Mouse (Mus musculus): ENCODE data around the gene Fam32a. TPM values are rescaled to one million over a fixed set of nuclear protein-coding genes. Genes with fewer than 3 reads are reported as not detected.

Fam32a gene
- polyA plus RNA-seq, 2 experiments, result 56.4 to 58.9 TPM

DNA sequence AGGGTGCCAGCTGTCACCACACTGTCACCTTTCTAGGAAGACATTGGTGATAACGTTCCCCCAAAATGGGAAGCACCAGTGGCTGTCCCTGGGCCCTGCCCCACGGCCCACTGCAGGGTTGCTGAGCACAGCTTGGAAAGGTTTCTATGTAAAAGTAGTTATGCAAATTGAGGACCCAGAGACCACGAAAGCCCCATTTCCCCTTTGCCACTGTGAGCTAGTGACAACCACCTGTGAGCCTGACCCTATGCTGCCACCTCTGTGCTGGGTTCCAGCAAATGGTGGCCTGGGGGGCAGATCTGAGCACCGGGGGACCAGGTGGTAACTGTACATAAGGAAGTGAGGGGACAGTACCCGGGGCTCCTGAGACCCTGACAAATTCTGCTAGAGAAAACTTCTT lies 54.3 kb downstream of the Fam32a start:
- H3K4me1 ChIP-seq (ENCODE audit: control insufficient read depth, insufficient read depth, low read length), result no peaks in the 10 kb centered on the region
- H3K4me2 ChIP-seq (replicated peaks; ENCODE audit: low read depth, low read length, severe bottlenecking), result no peak overlapping the region
- H3K36me3 ChIP-seq (ENCODE audit: control insufficient read depth, insufficient read depth, low read length), result no peaks in the 10 kb centered on the region
- TF ChIP-seq POLR2A (IDR thresholded peaks at IDR 0.05; ENCODE audit: borderline replicate concordance, extremely low read depth, insufficient read depth, insufficient read length), result no peak
- no peak overlapping the region for H3K9ac ChIP-seq (ENCODE audit: low read depth, low read length, severe bottlenecking)
- ATAC-seq (ENCODE audit: low FRiP score, low read depth) (no peak), DNase-seq (ENCODE audit: low spot score) (no peak)
- WGBS, result 55% methylated on average over 5 of the region's 5 CpGs
- H3K4me3 ChIP-seq (replicated peaks; ENCODE audit: low read length), result no peak overlapping the region
- no peaks in the 10 kb centered on the region for H3K9me3 ChIP-seq (ENCODE audit: control insufficient read depth, low read length)
- no peaks in the 10 kb centered on the region for H3K27me3 ChIP-seq (ENCODE audit: control insufficient read depth, insufficient read depth, low read length)
- H3K27ac ChIP-seq (replicated peaks; ENCODE audit: low read depth, low read length), result no peak overlapping the region

Other genes starting within 250 kb of the Fam32a start
- 0.65 and 0.93 TPM in 2 replicates for gene Cyp4f18, start 210.1 kb upstream of the Fam32a start, polyA plus RNA-seq (2012; rRNA removed)
- gene Cyp4f18, start 210.1 kb upstream of the Fam32a start, polyA plus RNA-seq (2014; fragmentation: Nextera tagmentation; extraction: Ambion mirVana), result 0.88 and 2.6 TPM in 2 replicates
- not detected in 2 replicates for gene Olfr372, start 178.5 kb upstream of the Fam32a start, polyA plus RNA-seq (2012; rRNA removed)
- not detected in 2 replicates for gene Olfr372, start 178.5 kb upstream of the Fam32a start, polyA plus RNA-seq (2014; fragmentation: Nextera tagmentation; extraction: Ambion mirVana)
- not detected in 2 replicates for gene Olfr373, start 136.6 kb upstream of the Fam32a start, polyA plus RNA-seq (2012; rRNA removed)
- not detected in 2 replicates for gene Olfr373, start 136.6 kb upstream of the Fam32a start, polyA plus RNA-seq (2014; fragmentation: Nextera tagmentation; extraction: Ambion mirVana)
- gene Olfr374, start 112.7 kb upstream of the Fam32a start, polyA plus RNA-seq (2012; rRNA removed), result not detected in 2 replicates
- gene Olfr374, start 112.7 kb upstream of the Fam32a start, polyA plus RNA-seq (2014; fragmentation: Nextera tagmentation; extraction: Ambion mirVana), result 0.14 and 0.23 TPM in 2 replicates
- 311 and 395 TPM in 2 replicates for gene Tpm4, start 84.8 kb upstream of the Fam32a start, polyA plus RNA-seq (2012; rRNA removed)
- 579 and 584 TPM in 2 replicates for gene Tpm4, start 84.8 kb upstream of the Fam32a start, polyA plus RNA-seq (2014; fragmentation: Nextera tagmentation; extraction: Ambion mirVana)
- gene Rab8a, start 58.5 kb upstream of the Fam32a start, polyA plus RNA-seq (2012; rRNA removed), result 85.2 and 142 TPM in 2 replicates
- gene Rab8a, start 58.5 kb upstream of the Fam32a start, polyA plus RNA-seq (2014; fragmentation: Nextera tagmentation; extraction: Ambion mirVana), result 84.4 and 89.0 TPM in 2 replicates
- gene Hsh2d, start 30.1 kb upstream of the Fam32a start, polyA plus RNA-seq (2012; rRNA removed), result 0.28 and 0.37 TPM in 2 replicates
- 0.10 and 0.11 TPM in 2 replicates for gene Hsh2d, start 30.1 kb upstream of the Fam32a start, polyA plus RNA-seq (2014; fragmentation: Nextera tagmentation; extraction: Ambion mirVana)
- not detected in 2 replicates for gene Cib3, start 6.9 kb upstream of the Fam32a start, polyA plus RNA-seq (2012; rRNA removed)
- not detected in 2 replicates for gene Cib3, start 6.9 kb upstream of the Fam32a start, polyA plus RNA-seq (2014; fragmentation: Nextera tagmentation; extraction: Ambion mirVana)
- not detected in 2 replicates for gene Gm11034, start 6.1 kb upstream of the Fam32a start, polyA plus RNA-seq (2012; rRNA removed)
- gene Gm11034, start 6.1 kb upstream of the Fam32a start, polyA plus RNA-seq (2014; fragmentation: Nextera tagmentation; extraction: Ambion mirVana), result not detected in 2 replicates
- gene Ap1m1, start 20.3 kb downstream of the Fam32a start, polyA plus RNA-seq (2012; rRNA removed), result 111 and 127 TPM in 2 replicates
- gene Ap1m1, start 20.3 kb downstream of the Fam32a start, polyA plus RNA-seq (2014; fragmentation: Nextera tagmentation; extraction: Ambion mirVana), result 98.8 and 99.2 TPM in 2 replicates
- 9.8 and 30.0 TPM in 2 replicates for gene Gm10282, start 85.5 kb downstream of the Fam32a start, polyA plus RNA-seq (2012; rRNA removed)
- 26.2 and 28.3 TPM in 2 replicates for gene Gm10282, start 85.5 kb downstream of the Fam32a start, polyA plus RNA-seq (2014; fragmentation: Nextera tagmentation; extraction: Ambion mirVana)
- gene Klf2, start 99.3 kb downstream of the Fam32a start, polyA plus RNA-seq (2012; rRNA removed), result 36.7 and 50.7 TPM in 2 replicates
- 20.1 and 21.6 TPM in 2 replicates for gene Klf2, start 99.3 kb downstream of the Fam32a start, polyA plus RNA-seq (2014; fragmentation: Nextera tagmentation; extraction: Ambion mirVana)
- gene Eps15l1, start 201.7 kb downstream of the Fam32a start, polyA plus RNA-seq (2012; rRNA removed), result 109 and 114 TPM in 2 replicates
- 56.5 and 62.0 TPM in 2 replicates for gene Eps15l1, start 201.7 kb downstream of the Fam32a start, polyA plus RNA-seq (2014; fragmentation: Nextera tagmentation; extraction: Ambion mirVana)
- 0.47 and 0.62 TPM in 2 replicates for gene Calr3, start 224.1 kb downstream of the Fam32a start, polyA plus RNA-seq (2012; rRNA removed)
- 1.4 and 1.7 TPM in 2 replicates for gene Calr3, start 224.1 kb downstream of the Fam32a start, polyA plus RNA-seq (2014; fragmentation: Nextera tagmentation; extraction: Ambion mirVana)
- 16.2 and 18.3 TPM in 2 replicates for gene 1700030K09Rik, start 224.2 kb downstream of the Fam32a start, polyA plus RNA-seq (2012; rRNA removed)
- 13.2 and 13.5 TPM in 2 replicates for gene 1700030K09Rik, start 224.2 kb downstream of the Fam32a start, polyA plus RNA-seq (2014; fragmentation: Nextera tagmentation; extraction: Ambion mirVana)

Data from limb, embryonic 14.5 days (tissue).